Mouse (Mus musculus) adrenal gland (tissue): Measurements from ENCODE around the gene Lmcd1.

ENCODE experiments used
- intact Hi-C: fragments of 180-260 bp; cut with DNase I; formaldehyde crosslinking; loops from one replicate; pipeline ENCODE4 v1.15.1; 2025

Gene Lmcd1

DNA sequence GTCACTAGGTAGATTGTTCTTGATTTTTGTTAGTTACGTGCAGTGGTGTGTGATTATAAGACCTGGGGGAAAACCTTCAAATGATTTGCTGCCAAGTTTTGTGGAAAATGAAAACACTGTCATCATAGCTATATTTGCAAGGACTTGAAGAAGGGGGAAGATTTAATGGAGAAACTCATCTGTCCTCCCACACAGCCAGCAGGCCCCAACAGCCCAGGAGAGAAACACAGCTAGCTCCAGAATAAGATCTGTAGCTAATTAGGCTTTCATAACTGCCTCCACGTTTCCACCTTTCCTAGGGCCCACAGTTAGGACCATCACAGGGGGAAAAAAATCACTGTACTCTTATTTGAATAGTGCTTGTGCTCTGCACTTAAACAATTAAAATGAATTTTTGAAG lies 10.5 kb downstream of the Lmcd1 start:
- intact Hi-C loops = no loop called here

DNA sequence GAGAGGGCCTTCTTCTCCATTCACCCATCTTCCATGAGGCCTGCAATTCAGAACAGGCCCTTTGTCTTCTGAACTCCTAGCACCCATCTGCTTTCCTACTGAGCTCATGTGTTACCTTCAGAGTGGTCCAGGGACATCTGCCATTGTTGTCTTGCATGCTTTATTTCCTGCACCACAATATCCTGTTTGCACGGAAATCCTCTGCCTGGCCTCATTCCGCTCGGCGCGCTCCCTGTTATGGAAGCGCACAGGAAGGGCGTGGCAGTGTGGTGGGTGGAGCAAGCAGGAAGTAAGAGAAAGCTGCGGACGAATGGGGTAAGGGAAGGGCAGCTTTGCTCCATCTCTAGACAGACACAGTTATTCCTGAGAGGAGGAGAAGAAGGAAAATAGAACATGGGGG lies 14.1 kb downstream of the Lmcd1 start:
- intact Hi-C loops = no loop called here

DNA sequence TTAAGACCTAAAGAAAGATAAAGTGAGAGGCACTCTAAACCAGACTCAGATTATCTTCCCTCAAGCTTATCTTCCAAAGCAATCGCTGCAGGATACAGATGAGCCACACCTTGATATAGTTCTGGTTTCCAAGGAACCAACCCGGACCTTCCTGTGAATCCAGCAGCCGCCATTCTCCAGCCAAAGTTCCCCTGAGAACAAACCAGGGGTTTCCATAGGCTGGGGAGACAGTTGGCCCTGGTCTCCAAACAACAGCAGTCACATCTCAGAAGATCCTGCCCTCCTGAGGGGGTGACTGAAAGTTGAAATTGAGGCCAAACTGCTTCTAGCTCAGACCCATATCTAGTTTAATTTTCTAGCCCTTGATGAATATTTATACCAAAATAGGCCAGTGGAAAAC lies 14.7 kb downstream of the Lmcd1 start:
- intact Hi-C loops = no loop called here

DNA sequence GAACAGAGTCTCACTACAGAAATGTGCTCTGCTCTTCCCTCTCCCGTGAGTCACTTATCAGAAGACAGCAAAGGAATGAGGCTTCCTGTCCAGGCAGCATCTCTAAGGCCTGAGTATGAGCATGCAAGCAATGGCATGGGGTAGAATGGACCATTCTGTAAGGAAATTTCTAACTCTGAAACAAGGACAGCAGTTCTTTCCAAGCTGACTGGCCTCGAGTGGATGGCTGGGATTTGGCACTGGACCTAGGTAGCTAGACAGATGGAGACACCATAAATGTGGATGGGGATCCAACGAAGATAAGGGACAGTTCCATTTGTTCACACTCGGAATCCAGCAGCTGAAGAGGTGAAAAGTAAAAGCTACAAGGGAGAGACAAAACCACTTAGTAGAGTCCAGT lies 17.6 kb downstream of the Lmcd1 start:
- intact Hi-C loops = no loop called here

DNA sequence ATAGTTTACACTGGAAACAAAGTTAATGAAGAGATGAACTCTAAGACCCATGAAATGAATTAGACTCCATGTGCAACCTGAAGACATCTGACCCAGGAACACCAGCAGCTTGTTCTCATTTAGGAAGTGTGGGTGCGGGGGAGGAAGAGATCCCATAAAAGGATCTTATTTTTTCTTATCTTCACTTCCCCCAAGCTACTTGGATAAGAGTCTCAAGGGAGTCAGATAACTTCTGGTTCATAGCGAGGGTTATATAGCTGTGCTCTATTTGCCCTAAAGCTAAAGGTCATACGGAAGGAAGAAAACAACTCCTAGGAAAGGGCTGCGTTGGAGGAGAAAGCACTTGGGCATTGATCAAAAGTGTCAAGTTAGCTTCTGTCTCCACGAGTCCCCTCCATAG lies 19.8 kb downstream of the Lmcd1 start:
- intact Hi-C loops = no loop called here

DNA sequence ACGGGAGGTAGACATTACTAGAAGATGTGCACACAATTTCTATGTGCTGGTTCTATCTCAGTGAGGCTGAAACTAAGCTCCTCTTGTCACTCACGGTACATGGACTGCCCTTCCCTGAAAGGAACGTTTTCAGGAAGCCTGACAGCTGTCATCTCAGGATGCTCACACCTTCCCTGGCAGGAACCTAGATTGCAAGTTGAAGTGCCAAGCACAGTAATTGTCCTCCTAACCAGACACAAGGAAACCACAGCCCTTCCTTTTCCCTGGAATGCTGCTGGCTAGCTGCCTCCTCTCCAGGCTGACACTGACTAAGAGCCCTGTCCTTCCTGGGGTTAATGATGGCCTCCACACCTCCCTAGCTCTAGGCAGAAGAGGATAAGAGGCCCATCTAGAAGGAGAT lies 21.7 kb downstream of the Lmcd1 start:
- intact Hi-C loops = no loop called here

DNA sequence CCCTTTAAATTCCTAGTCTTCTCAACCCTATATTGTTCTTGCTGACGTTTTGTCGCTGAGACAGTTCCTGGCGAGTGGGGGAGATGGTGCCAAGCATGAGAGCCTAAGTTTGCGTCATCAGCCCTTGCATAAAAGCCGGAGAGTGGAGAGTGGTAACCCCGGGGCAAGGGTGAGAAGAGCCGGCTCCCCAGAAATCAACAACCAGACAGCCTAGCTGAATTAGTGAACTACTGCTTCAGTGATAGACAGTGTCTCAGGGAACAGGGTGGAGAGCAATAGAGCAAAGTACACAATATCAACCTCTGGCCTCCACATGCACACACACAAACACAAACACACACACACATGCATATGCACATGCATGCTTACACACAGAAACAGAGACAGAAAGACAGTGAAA lies 26.6 kb downstream of the Lmcd1 start:
- intact Hi-C loops = no loop called here

DNA sequence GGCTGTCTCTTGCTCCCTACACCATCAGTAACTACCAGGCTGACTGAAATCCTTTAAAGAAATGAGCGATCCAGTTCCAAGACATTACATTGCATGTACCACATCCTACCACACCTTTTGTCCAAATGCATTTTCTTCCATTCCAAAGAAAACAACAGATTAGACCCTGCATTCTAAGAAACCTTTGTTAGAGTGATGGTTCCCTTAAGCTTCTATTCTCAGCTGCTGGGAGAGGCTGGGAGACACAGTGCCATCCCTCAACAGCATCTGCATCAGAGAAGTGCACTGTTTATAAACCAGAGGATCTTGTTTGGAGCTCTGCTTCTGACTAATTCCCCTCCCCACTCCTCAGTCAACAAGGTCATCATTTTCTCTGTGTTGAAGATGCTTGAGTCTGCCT lies 27.1 kb downstream of the Lmcd1 start:
- intact Hi-C loops = no loop called here

DNA sequence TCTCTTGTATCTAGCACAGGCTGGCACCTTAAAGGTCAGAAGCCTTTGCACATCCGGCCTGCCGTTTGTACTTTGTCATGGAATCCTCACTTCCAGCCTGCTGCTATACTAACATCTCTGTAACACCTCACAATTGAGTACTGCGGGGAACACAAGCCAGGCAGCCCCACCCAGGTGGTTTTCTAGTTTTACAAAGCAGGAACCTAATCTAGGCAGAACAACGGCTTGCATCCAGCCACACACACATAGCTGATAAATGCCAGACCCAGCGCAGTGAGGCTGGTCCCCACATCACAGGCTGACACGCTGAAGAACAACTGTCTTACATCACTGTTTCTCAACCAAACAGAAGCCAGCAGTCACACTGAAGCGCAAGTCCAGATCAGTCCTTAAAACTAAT lies 28.7 kb downstream of the Lmcd1 start:
- intact Hi-C loops = no loop called here

DNA sequence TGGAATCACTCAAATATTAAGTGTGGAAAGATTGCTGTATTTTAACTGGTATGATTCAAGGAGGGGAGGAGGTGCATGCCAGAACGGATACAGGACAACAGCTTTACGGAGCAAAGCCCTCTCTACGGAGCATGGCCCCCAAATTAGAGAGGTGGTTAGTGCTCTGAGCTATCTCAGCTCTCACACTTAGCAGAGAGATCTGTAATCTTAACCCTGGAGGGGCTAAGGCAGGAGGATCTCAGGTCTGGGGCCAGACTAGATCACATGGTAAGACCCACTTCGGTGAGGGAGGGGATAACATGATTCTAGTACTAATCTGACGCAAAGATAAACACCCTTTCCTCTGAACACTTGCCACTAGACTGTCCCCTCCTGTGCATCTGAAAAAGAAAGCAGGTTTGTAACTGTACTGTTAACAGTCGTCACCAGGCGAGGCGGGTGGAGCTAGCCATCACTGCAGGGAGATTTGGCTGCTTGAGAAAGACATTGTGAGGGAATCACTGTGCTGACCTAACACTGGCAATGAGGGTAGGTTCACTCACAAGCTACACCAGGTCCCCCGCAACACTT lies 29.3 kb downstream of the Lmcd1 start:
- intact Hi-C loops = no loop called here

DNA sequence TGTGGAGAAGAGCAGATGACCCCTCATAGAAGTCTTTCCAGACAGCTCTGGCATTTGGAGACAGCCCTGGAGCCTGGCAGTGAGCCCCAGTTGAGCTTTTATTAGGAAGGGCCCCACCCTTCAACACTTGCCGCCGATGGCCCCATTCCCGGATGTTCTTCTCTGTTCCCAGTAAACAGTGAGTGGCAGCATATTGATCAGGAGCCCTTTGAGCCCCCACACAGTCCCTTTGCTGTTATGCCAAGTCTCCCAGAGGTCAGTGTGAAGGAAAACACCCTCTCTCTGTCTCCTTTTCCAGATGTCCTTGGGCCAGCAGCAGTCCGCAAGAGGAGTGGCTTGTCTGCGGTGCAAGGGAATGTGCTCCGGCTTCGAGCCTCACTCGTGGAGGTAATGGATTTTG lies 31.2 kb downstream of the Lmcd1 start:
- intact Hi-C loops = no loop called here

DNA sequence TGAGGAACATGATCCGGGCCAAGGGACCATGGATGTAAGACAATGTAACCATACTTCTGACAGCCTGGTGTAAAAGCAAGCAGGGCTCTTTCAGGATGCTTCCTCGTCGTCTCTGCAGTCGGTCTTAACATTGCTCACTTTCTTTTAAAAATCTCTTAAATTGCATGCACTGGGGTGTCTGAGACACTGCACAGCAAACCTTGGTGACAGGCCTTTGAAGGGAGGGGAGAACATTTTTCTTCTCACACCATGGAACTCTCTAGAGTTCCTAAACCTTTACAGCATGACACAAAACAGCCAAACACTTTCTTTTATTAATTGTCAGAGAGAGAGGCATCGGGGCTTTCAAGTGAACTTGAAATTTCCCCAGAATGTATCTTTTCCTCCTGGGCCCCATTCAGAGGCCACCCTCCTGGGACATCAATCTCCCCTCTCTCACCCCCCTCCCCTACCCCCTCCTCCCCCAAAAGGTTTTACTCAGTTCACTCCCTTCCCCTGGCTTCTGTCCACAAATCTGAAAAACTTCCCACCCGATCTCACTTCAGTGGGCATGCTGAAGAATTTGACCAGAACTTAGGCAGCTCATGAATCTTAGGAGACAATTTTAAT lies 35.9 kb downstream of the Lmcd1 start:
- intact Hi-C loops = no loop called here

DNA sequence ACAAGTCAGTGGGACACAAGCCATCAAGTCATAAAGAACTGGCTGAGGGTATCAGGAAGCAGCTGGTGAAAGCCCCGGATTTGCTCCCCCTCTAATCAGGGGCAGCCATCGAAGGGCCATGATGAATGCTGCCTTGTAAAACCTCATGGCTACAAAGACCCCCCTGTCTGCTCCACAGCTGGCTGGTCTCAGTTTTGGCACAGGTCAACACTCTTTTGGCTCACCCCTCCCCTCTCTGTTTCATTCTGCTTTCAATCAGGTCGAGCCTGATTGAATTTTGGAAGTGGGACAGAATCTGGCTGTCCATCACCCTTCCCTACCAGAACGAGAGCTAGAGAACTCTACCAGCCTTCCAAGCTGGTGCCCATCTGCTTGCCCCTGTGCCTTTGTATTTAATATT lies 37.8 kb downstream of the Lmcd1 start:
- intact Hi-C loops = no loop called here

DNA sequence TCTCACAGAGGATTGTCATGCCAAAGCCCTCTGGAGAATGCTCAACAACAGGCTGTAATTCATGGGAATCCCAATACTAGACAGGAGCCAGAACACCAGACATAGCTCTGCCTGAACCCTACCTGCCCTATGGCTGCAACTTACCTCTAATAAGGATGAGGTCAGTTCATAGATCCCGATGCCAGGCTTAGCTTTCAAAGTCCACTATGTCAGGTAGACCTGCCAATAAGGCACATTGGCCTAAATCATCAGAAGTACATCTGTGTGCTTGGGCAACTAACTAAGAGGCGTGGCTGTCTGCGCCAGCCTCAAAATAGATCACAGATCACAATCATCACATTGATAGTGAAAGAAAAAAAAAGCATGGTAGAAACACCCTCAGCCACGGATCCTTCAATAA lies 45.9 kb downstream of the Lmcd1 start:
- intact Hi-C loops = no loop called here

DNA sequence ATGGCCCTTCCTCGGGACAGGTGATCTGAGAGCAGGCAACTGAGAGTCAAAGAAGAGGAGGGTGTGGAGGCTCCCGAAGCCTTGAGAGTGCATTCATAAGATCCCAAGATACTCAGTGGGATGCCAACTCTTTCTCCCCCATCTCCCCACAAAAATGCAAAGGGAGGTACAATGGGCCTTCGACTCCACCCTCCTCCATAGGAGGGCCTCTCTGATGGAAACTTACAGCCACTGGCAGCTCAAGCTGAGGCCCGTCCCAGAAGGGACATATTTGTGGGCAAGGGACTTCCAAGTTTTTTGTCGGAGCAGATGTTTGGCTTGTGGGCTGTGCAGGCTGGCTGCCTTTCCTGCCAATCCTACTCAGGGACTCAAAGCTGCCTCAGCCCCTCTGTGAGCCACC lies 47.1 kb downstream of the Lmcd1 start:
- intact Hi-C loops = no loop called here

DNA sequence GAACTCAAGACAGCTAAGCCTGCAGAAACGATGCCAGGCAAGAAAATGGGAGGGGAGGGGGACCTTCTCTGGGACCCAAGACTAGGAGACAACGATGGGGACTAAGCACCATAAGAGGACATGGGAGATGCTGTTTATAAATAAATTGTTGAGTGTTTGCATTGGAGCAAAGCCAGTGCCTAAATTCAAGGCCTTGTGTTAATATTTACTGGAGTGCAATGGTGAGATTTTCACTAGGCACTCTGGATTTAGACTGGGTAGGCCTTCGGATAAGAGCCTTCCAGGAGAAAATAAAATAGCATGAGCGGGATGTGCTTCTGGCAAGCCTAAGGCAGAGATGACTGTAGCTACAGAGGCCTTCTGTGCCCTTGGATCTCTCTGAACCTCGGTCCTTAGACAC lies 49.4 kb downstream of the Lmcd1 start:
- intact Hi-C loops = no loop called here

DNA sequence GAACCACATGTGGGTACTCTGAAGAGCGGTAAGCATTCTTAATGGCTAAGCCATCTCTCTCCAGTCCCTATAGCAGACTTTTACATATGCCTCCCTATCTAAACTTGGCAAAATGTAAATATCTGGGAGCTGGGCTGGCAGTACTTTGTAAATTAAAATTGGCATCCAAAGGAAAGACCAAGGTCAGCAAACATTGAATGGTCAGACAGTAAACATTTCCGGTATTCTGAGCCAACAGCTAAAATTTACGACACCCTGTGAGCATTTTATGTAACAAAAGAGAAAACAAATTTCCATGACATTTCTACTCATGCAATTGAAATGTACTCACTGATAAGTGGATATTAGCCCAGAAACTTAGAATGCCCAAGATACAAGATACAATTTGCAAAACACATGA lies 51.7 kb downstream of the Lmcd1 start:
- intact Hi-C loops = no loop called here

DNA sequence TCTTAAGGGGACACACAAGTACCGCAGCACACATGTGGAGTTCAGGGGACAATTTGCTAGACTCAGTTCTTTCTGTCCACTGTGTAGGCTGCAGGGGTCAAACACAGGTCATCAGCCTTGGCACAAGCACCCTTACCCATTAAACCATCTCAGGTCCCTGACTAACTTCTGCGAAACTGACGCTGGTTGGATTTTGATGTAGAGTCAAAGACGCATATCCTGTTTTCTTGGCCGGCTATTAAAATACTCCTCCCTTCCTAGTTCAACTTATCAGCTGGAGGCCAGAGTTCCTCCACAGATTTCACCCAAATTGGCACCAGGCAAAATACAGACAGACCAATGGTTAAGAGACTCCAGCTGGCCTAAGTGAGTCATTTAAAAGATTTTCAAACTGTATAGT lies 54.2 kb downstream of the Lmcd1 start:
- intact Hi-C loops = no loop called here

DNA sequence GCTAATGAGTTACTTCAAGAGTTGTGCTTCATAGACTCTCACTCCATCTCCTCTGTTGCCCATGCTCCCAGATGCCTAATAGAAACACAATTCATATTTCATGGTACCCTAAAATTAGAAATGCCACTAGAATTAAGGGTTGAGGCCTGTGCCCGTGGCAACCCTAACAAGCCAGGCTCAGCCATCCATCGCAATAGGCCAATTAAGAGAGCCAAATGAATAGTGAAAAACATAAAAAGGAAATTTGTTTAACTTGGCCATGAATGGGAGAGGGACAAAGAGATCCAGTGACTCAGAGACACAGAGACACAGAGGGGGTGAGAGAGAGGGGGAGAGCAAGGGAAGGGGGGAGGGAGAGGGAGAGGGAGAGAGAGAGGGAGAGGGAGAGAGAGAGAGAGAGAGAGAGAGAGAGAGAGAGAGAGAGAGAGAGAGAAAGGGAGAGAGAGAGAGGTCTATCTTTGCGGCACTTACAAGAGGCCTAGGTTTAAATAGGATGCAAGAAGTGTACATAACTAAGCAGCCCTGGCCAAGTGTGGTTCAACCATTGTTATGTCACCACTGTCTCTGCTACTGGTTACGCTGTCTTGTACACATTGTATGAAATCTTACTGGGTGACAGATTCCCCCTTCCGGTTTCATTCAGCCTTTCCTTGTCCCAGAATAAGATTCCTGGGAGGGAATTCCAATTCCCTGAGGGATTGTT lies 57.1 kb downstream of the Lmcd1 start:
- intact Hi-C loops = no loop called here

DNA sequence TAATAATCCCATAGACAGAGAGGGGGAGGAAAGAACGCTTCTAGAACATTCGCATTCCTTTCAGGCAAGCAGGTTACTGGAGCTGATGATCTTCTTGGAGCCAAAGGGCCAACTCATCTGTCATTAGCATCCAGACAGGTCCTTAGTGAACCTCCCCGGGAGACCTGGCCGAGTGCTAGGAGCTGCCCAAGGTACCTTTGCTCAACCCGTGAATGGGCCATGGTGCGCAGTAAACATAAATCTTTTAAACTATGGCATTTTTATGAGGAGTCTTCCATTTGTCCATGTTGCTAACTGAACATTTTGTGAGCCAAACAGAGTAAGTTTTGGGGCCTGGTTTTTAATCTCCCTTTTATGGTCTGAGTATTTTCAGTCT lies 57.7 kb downstream of the Lmcd1 start:
- intact Hi-C loops = no loop called here

DNA sequence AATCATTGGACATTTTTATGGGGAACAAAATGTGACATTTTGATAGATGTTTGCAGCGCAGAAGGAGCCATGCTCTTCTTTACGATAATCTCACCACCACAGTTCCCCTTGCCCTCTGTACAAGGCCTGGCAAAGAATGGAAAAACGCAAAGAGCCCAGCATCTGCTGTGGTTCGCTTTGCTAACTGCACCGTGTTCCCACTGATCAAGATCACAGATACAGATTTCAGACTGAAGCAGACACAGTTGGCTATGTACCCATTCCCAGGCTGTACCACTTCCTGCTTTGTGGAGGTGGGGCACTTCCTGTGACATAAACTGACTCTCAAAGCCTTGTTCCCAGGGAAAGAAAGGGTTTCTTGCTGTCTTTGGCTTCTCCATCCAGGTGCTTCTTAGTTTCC lies 60.4 kb downstream of the Lmcd1 start:
- intact Hi-C loops = no loop called here

DNA sequence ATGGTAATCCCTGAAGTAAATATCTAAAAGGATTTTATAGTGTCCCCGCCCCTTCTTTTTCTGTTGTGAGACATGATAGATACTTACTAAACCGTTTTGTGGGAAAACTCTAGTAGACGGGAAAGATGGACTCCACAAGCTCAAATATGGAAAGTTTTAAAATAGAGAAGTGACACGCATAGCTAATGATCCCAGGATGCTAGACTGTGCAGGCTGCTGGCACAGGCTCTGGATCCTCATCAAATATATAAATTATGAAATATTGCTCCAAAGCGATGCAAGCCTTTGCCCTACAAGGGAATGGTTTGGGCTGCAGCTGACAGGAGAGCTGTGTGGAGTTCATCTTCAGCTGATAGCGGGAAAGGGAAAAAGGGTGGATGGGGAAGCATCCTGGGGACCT lies 64.1 kb downstream of the Lmcd1 start:
- intact Hi-C loops = no loop called here

DNA sequence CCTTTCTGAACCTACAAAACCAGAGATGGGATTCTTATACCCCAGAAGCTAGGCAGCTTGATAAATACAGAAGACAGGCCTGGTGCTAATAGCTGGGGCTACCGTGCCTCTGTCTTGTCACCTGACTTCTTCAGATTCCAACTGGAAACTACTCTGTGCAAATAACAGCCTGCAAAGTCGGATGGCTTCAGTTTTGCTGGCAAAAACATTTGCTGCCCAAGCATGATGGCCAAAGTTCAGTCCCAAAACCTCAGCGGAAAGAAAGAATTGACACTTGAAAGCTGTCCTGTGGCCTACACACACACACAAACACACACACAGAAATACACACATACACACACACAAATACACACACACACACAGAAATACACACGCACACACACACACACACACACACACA lies 65.5 kb downstream of the Lmcd1 start:
- intact Hi-C loops = no loop called here
